Mouse (Mus musculus) neural tube, embryonic 13.5 days (tissue): ENCODE measurements at regions not wholly inside any gene's neighbourhood (a gene's known extent, or its start where the extent isn't known, plus 50 kb on each side); places are given as distances from the start of the nearest gene placed in this dataset.
A peak's percentile ranks its signal among the peaks of the same experiment; 100 is the strongest.

Experiments
- ATAC-seq: fragments of 200-750 bp; cut with Nextera tagmentation; 2 replicates; pipeline ENCODE4 v1.8.0; 2017; ENCODE audit warnings: low read depth, mild to moderate bottlenecking, moderate TSS enrichment, moderate library complexity
- H3K27ac ChIP-seq: fragments of 300-500 bp; sonication (generic); replicated peaks from 2 replicates; pipeline ENCODE4 v1.5.1; 2015; ENCODE audit warnings: moderate library complexity, mild to moderate bottlenecking, inconsistent platforms
- H3K27me3 ChIP-seq: fragments of 300-500 bp; sonication (generic); 2 replicates; pipeline ENCODE4 v1.6.1; 2015; ENCODE audit warnings: mild to moderate bottlenecking, inconsistent platforms
- H3K36me3 ChIP-seq: fragments of 300-500 bp; sonication (generic); 2 replicates; pipeline ENCODE4 v1.6.1; 2015; ENCODE audit warnings: mild to moderate bottlenecking, inconsistent platforms
- H3K4me1 ChIP-seq: fragments of 300-500 bp; sonication (generic); replicated peaks from 2 replicates; pipeline ENCODE4 v1.6.1; 2015; ENCODE audit warnings: inconsistent platforms
- H3K4me2 ChIP-seq: fragments of 300-500 bp; sonication (generic); 2 replicates; pipeline ENCODE4 v1.6.1; 2015; ENCODE audit warnings: inconsistent platforms, mild to moderate bottlenecking, moderate library complexity
- H3K4me3 ChIP-seq: fragments of 300-500 bp; sonication (generic); 2 replicates; pipeline ENCODE4 v1.5.1; 2015; ENCODE audit warnings: mild to moderate bottlenecking, inconsistent platforms
- H3K9ac ChIP-seq: fragments of 300-500 bp; sonication (generic); 2 replicates; pipeline ENCODE4 v1.6.1; 2015; ENCODE audit warnings: moderate library complexity, mild to moderate bottlenecking, inconsistent platforms
- H3K9me3 ChIP-seq: fragments of 300-500 bp; sonication (generic); 2 replicates; pipeline ENCODE4 v1.6.1; 2016; ENCODE audit warnings: inconsistent platforms
- WGBS: fragments of 180-500 bp; shearing (Covaris S2); methylation state at CpG from one replicate; pipeline ENCODE4 v1.1.7; 2015; 5-methylcytosine and 5-hydroxymethylcytosine counted together

DNA sequence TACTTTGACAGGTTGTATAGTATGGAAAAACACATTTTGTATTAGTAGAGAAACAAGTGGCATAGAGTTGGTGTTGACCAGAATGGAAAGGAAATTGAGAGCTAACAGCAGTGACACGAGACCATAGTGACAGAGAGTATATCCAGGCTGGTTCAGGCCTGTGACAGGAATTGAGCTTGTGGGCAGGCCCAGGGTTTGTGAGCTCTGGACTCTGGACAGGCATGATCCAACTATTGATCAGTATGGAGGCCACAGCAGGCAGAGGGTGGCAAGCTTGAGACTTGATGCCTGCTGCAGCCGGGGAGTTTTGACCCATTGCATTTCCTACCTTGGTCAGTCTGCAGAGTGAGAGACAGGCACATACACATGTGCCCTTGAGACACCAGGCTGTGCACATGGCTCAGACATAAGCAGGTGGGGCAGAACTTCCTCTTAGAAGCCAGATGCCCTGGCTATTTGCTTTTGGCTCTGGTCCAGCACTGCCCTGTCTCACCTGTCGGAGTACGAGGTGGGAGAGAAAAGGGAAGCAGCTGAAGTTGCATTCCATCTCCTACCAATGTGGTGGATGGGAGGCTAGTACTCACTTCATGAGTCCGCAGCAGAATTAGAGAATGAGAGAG, 1006.2 kb upstream of the Cdh20 start:
- Histone ChIP-seq H3K36me3 (no peaks in the 10 kb centered on the region), H3K4me3 (no peak overlapping the region), H3K4me2 (no peak overlapping the region), H3K27me3 (no peaks in the 10 kb centered on the region), H3K27ac (no peak overlapping the region), H3K4me1 (no peaks in the 10 kb centered on the region), H3K9me3 (no peaks in the 10 kb centered on the region), H3K9ac (no peak overlapping the region)
- peak; percentile 50; the same call in 1 of the 2 replicates for ATAC-seq
- 89% methylated on average over 5 of the region's 5 CpGs for WGBS

DNA sequence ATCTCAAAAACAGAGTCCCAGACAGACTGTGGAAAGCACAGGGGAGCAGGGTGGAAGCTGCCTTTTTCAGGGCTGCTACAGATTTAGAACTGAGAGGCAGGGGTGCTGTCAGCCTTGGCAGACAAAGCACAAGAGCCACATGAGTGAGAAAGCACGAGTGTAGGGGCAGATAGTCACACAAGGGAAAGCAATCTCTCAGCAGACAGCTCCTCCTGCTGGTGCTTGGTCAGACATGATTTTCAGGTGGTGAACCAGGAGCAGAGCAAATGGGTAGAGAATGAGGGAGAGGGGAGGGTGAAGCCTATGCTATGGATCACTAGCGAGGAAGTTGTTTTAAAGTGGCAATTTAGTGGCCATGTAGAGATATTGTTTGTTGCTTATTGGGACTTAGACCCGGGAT, 1005.6 kb upstream of the Cdh20 start:
- Histone ChIP-seq H3K9me3 (no peaks in the 10 kb centered on the region), H3K4me1 (no peaks in the 10 kb centered on the region), H3K27me3 (no peaks in the 10 kb centered on the region), H3K4me3 (no peak overlapping the region), H3K36me3 (no peaks in the 10 kb centered on the region), H3K27ac (no peak overlapping the region), H3K9ac (no peak overlapping the region), H3K4me2 (no peak overlapping the region)
- no peak for ATAC-seq
- WGBS, result 45% methylated on average over 3 of the region's 3 CpGs

- no peak for ATAC-seq
- Histone ChIP-seq H3K36me3 (no peaks in the 10 kb centered on the region), H3K9ac (no peak overlapping the region), H3K27me3 (no peaks in the 10 kb centered on the region), H3K4me1 (no peaks in the 10 kb centered on the region), H3K4me2 (no peak overlapping the region), H3K27ac (no peak overlapping the region), H3K4me3 (no peak overlapping the region), H3K9me3 (no peaks in the 10 kb centered on the region)
- 64% methylated on average over 2 of the region's 2 CpGs for WGBS
Observed at GRCm38 (mm10) chr1:103767315-103767714, 1001.0 kb upstream of the Cdh20 start.

DNA sequence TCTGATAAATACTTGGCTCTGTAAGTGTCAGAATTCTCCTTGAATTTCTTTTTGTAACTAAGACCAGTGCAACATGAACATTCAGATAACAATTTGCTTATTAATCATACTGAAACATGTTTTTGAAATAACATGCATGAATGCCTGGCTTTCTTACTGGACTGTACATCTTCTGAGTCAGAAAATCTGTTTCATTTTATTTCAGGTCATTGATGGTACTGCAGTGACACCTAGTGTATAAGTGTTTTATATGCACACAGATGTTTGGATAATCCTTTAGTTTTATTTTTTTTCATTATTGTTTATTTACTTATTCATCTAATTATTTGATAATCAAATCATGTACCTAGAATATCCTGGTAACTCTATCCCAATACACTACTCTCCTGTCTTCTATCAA, 983.6 kb upstream of the Cdh20 start:
- no peaks in the 10 kb centered on the region for H3K4me1 ChIP-seq
- no peaks in the 10 kb centered on the region for H3K27me3 ChIP-seq
- no peak overlapping the region for H3K4me3 ChIP-seq
- no peak overlapping the region for H3K9ac ChIP-seq
- no peaks in the 10 kb centered on the region for H3K9me3 ChIP-seq
- H3K27ac ChIP-seq, result no peak overlapping the region
- H3K36me3 ChIP-seq, result no peaks in the 10 kb centered on the region
- ATAC-seq, result 0 out of 2 replicates have a peak, but pooled peaks have one; percentile 23
- H3K4me2 ChIP-seq, result no peak overlapping the region

DNA sequence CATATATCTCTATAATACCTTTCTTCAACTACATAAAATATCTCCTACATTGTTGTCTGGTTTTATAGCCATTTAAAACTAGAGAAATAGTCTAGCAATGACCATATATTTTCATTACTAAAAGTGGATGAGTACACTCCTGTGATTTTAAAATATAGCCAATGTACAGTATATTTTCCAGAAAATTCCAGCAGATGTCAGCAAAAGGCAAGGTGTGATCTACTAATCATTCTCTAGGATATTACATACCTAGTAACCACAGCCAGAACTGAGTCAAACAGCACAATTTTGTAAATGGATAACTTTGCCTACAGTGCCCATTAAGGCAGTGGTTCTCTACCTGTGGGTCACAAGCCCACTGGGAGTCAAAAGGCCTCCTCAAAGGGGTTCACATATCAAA, 972.0 kb upstream of the Cdh20 start:
- no peak overlapping the region for H3K27ac ChIP-seq
- no peak for ATAC-seq

GRCm38 (mm10) chr1:103799343-103799742, 969.0 kb upstream of the Cdh20 start:
- no peak for ATAC-seq
- Histone ChIP-seq H3K9ac (no peak overlapping the region), H3K36me3 (no peaks in the 10 kb centered on the region), H3K27me3 (no peaks in the 10 kb centered on the region), H3K4me3 (no peak overlapping the region), H3K27ac (no peak overlapping the region), H3K4me1 (no peaks in the 10 kb centered on the region), H3K9me3 (no peaks in the 10 kb centered on the region), H3K4me2 (no peak overlapping the region)

More for the DNA sequence above, 972.0 kb upstream of the Cdh20 start:
- H3K27me3 ChIP-seq, result no peaks in the 10 kb centered on the region
- H3K9ac ChIP-seq, result no peak overlapping the region
- no peak overlapping the region for H3K4me3 ChIP-seq
- H3K36me3 ChIP-seq, result no peaks in the 10 kb centered on the region
- H3K4me2 ChIP-seq, result no peak overlapping the region
- no peaks in the 10 kb centered on the region for H3K4me1 ChIP-seq
- no peaks in the 10 kb centered on the region for H3K9me3 ChIP-seq

GRCm38 (mm10) chr1:103817946-103818345, 950.4 kb upstream of the Cdh20 start:
- H3K27ac ChIP-seq, result no peak overlapping the region
- H3K36me3 ChIP-seq, result no peaks in the 10 kb centered on the region
- no peak for ATAC-seq
- H3K9ac ChIP-seq, result no peak overlapping the region
- 51% methylated on average over 3 of the region's 3 CpGs for WGBS
- no peak overlapping the region for H3K4me2 ChIP-seq
- H3K27me3 ChIP-seq, result no peaks in the 10 kb centered on the region
- H3K4me1 ChIP-seq, result no peaks in the 10 kb centered on the region
- no peaks in the 10 kb centered on the region for H3K9me3 ChIP-seq
- no peak overlapping the region for H3K4me3 ChIP-seq
